Mouse (Mus musculus): ENCODE measurements around the gene Nkx1-2. TPM values are rescaled to one million over a fixed set of nuclear protein-coding genes. Genes with fewer than 3 reads are reported as not detected.

Gene Nkx1-2
- polyA plus RNA-seq, 1 experiment: not detected

DNA sequence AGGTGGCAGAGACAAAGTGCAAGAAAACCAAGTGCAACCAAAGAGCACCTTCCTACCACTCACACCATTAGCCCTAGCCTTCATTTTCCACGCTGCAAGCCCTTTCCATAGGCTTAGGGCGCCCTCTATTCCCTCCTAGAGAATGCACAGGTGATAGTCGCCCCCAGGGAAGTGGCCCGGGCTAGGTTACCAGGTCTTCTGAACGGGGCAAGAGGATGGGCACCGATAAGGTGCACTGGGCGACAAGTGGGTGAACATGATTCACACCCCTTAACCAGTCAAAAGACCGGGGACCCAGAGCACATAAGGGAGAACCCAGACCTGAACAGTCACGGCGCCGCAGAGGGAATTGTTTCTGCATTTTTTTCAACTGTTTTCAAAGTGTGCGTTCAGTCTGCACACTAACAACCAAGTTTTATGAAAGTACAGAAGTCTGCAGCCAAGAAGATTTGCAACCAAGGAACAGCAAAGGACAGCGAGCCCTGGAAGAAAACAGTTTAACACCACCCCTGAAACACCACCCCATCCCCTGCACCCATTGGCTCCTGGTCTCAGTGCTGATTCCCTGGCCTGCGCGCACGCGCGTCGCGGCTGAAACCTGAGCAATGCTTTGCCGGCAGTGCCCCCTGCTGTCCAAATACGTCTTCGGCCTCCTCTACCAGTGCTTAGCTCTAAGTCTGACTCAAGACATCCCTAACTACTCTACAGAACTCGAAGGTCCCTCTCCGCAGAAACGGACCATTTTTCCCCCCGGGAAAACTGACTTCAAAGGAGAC, 47.9 kb downstream of the Nkx1-2 start:
- TF ChIP-seq POLR2A (IDR thresholded peaks at IDR 0.05; ENCODE audit: low read depth, low read length): no peak
- peak; percentile 99 for TF ChIP-seq CTCF (conservative IDR thresholded peaks at IDR 0.05; ENCODE audit: insufficient read depth, insufficient read length, low read depth, low read length)
- no peaks in the 10 kb centered on the region for H3K36me3 ChIP-seq (ENCODE audit: control insufficient read depth, insufficient read depth, low read length)
- H3K27ac ChIP-seq (ENCODE audit: insufficient read depth, low read depth, low read length): peak overlapping the region; percentile 5; the same call in 1 of the 2 replicates
- under 1% methylated on average over 27 of the region's 27 CpGs for WGBS
- peak overlapping the region; percentile 46 for H3K4me3 ChIP-seq (ENCODE audit: insufficient read depth, low read depth, low read length)
- no peaks in the 10 kb centered on the region for H3K4me1 ChIP-seq (ENCODE audit: control insufficient read depth, insufficient read depth, low read length)
- H3K27me3 ChIP-seq (replicated peaks; ENCODE audit: control insufficient read depth, insufficient read depth, low read length): no peaks in the 10 kb centered on the region
- DNase-seq: peak; percentile 97

DNA sequence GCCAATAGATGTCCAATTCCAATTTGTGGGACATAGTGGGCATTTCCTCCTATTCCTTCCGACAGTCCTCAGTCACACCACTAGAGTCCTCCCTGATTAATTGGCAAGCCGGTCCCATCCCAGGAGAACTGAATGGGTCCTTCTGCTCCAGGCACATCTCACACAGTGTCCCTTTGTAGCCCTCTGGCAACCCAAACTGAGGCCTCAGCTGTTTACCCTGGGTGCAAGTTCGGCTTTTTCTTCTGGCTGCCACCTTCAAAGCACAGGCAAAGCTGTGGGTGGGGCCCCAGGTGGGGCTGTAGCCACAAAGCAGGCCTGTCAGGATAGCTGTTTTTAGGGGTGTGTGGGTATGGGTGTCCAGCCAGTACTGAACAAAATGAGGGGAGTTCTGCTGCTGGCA, 52.3 kb downstream of the Nkx1-2 start:
- 92% methylated on average over 3 of the region's 3 CpGs for WGBS
- no peaks in the 10 kb centered on the region for H3K27me3 ChIP-seq (replicated peaks; ENCODE audit: control insufficient read depth, insufficient read depth, low read length)
- TF ChIP-seq POLR2A (IDR thresholded peaks at IDR 0.05; ENCODE audit: low read depth, low read length) (no peak), CTCF (conservative IDR thresholded peaks at IDR 0.05; ENCODE audit: insufficient read depth, insufficient read length, low read depth, low read length) (no peak)
- DNase-seq: no peak
- H3K4me3 ChIP-seq (ENCODE audit: insufficient read depth, low read depth, low read length): no peak overlapping the region
- H3K36me3 ChIP-seq (ENCODE audit: control insufficient read depth, insufficient read depth, low read length): no peaks in the 10 kb centered on the region
- no peaks in the 10 kb centered on the region for H3K4me1 ChIP-seq (ENCODE audit: control insufficient read depth, insufficient read depth, low read length)
- no peak overlapping the region for H3K27ac ChIP-seq (ENCODE audit: insufficient read depth, low read depth, low read length)

Other genes starting within 250 kb of the Nkx1-2 start
- 399 and 457 TPM in 2 replicates for gene Oat, start 23.2 kb downstream of the Nkx1-2 start, polyA plus RNA-seq (2012; rRNA removed)
- 9.3 and 10.1 TPM in 2 replicates for gene Lhpp, start 11.0 kb upstream of the Nkx1-2 start, polyA plus RNA-seq (2012; rRNA removed)
- gene Fam53b, start 214.2 kb upstream of the Nkx1-2 start, polyA plus RNA-seq (2012; rRNA removed): 29.3 and 31.1 TPM in 2 replicates